Mouse (Mus musculus) left cerebral cortex, postnatal 4 days (tissue): ENCODE data around the gene Galnt9. TPM values are rescaled to one million over a fixed set of nuclear protein-coding genes. Genes with fewer than 3 reads are reported as not detected.

Source experiments
- microRNA-seq: library from miRNA; unstranded; fragments of <30 nt; microRNA quantifications from one replicate; pipeline ENCODE4 v1.2.0, GENCODE M21; 2022
- total RNA-seq, 2 experiments: library from RNA; stranded (reverse); gene quantifications; 2 replicates each; pipeline ENCODE4 v1.2.3; 2021

Gene Galnt9
- total RNA-seq, 2 experiments from 2014 or later, result 31.7 to 33.7 TPM

Small RNA genes within 50 kb of the gene (microRNA-seq; reads per million reads assigned to microRNA genes)
- gene Mir7026, result 7.5 reads per million, percentile 19 among the genes with 10 or more reads in this experiment

Other genes with a start within 250 kb of the Galnt9 start
- 10 to 100 TPM; 12.5 to 15.0 TPM for gene P2rx2, start 201.1 kb upstream of the Galnt9 start, total RNA-seq
- not detected for gene Lrcol1, start 199.6 kb upstream of the Galnt9 start, total RNA-seq
- 10 to 100 TPM; 68.1 to 72.9 TPM for gene Fbrsl1, start 95.9 kb upstream of the Galnt9 start, total RNA-seq
- 10 to 100 TPM; 35.2 to 47.0 TPM for gene Noc4l, start 109.1 kb downstream of the Galnt9 start, total RNA-seq
- gene Ddx51, start 109.1 kb downstream of the Galnt9 start, total RNA-seq, result 10 to 100 TPM; 28.0 to 32.5 TPM
- 100 to 1,000 TPM; 121 to 122 TPM for gene Ep400, start 226.4 kb downstream of the Galnt9 start, total RNA-seq
- gene Pus1, start 236.3 kb downstream of the Galnt9 start, total RNA-seq, result 10 to 100 TPM; 18.7 to 20.3 TPM